Mouse (Mus musculus) thymus, postnatal 0 days (tissue): ENCODE data around the gene Prss22. TPM values are rescaled to one million over a fixed set of nuclear protein-coding genes. Genes with fewer than 3 reads are reported as not detected.
"Not testable (repeated sequence)": the region's sequence is repeated elsewhere in the genome, so short reads cannot be mapped to it uniquely, and the experiment has no call there.

ENCODE experiments used
- DNase-seq: peaks from one replicate; pipeline ENCODE4 v3.0.0-alpha.2; 2015; ENCODE audit warnings: low spot score
- microRNA-seq: library from miRNA; unstranded; fragments of <30 nt; microRNA quantifications from one replicate; pipeline ENCODE4, GENCODE M21; 2016; ENCODE audit warnings: borderline number of aligned reads
- polyA plus RNA-seq: library from polyadenylated mRNA; unstranded; fragments of >200 nt; fragmentation: Nextera tagmentation; extraction: Ambion mirVana; gene quantifications from 2 replicates; pipeline ENCODE4 v1.2.1, GENCODE M21; 2015

The Prss22 gene
- polyA plus RNA-seq, 1 experiment from 2014 or later = 0.70 TPM

GRCm38 (mm10) chr17:23949068-23949467 lies 48.8 kb downstream of the Prss22 start:
- DNase-seq = no peak

- not testable (repeated sequence) for DNase-seq
These were observed 50.4 kb downstream of the Prss22 start for GRCm38 (mm10) chr17:23947486-23947885.

Small RNA genes within 50 kb of the gene (microRNA-seq; reads per million reads assigned to microRNA genes)
- gene Gm27700 = not detected

Other genes with a start within 250 kb of the Prss22 start
- 37.7 and 41.0 TPM in 2 replicates for gene Flywch1, start 226.5 kb downstream of the Prss22 start, polyA plus RNA-seq
- 13.4 and 14.6 TPM in 2 replicates for gene Flywch2, start 212.0 kb downstream of the Prss22 start, polyA plus RNA-seq
- gene Srrm2, start 207.6 kb downstream of the Prss22 start, polyA plus RNA-seq = 318 and 508 TPM in 2 replicates
- gene Elob, start 169.0 kb downstream of the Prss22 start, polyA plus RNA-seq = 1,085 and 1,139 TPM in 2 replicates
- 0.40 and 0.48 TPM in 2 replicates for gene Prss33, start 162.0 kb downstream of the Prss22 start, polyA plus RNA-seq
- gene Prss32, start 154.2 kb downstream of the Prss22 start, polyA plus RNA-seq = 0.12 and 0.14 TPM in 2 replicates
- gene Prss41, start 153.9 kb downstream of the Prss22 start, polyA plus RNA-seq = 0.28 and 0.42 TPM in 2 replicates
- gene Prss21, start 130.0 kb downstream of the Prss22 start, polyA plus RNA-seq = not detected in 2 replicates
- 3.0 TPM in 2 replicates for gene Dcpp1, start 117.2 kb downstream of the Prss22 start, polyA plus RNA-seq
- gene Dcpp2, start 117.2 kb downstream of the Prss22 start, polyA plus RNA-seq = 0.65 and 1.1 TPM in 2 replicates
- gene Dcpp3, start 80.6 kb downstream of the Prss22 start, polyA plus RNA-seq = 1.9 and 3.2 TPM in 2 replicates
- 1.6 and 1.8 TPM in 2 replicates for gene Sbp, start 56.4 kb downstream of the Prss22 start, polyA plus RNA-seq
- 2.8 and 3.9 TPM in 2 replicates for gene Sbpl, start 42.8 kb downstream of the Prss22 start, polyA plus RNA-seq
- 0.65 and 0.77 TPM in 2 replicates for gene Prss30, start 17.5 kb downstream of the Prss22 start, polyA plus RNA-seq
- 0.93 and 2.4 TPM in 2 replicates for gene Prss27, start 40.0 kb upstream of the Prss22 start, polyA plus RNA-seq
- gene Kctd5, start 75.4 kb upstream of the Prss22 start, polyA plus RNA-seq = 36.1 and 36.3 TPM in 2 replicates
- 48.3 and 62.0 TPM in 2 replicates for gene Pdpk1, start 152.8 kb upstream of the Prss22 start, polyA plus RNA-seq
- gene Amdhd2, start 165.7 kb upstream of the Prss22 start, polyA plus RNA-seq = 27.3 and 29.8 TPM in 2 replicates
- gene Atp6v0c, start 171.6 kb upstream of the Prss22 start, polyA plus RNA-seq = 506 and 523 TPM in 2 replicates
- gene Tbc1d24, start 207.5 kb upstream of the Prss22 start, polyA plus RNA-seq = 1.4 and 1.5 TPM in 2 replicates
- 0.19 and 0.29 TPM in 2 replicates for gene Ntn3, start 211.4 kb upstream of the Prss22 start, polyA plus RNA-seq
- gene Tedc2, start 222.8 kb upstream of the Prss22 start, polyA plus RNA-seq = 6.9 and 8.0 TPM in 2 replicates